Mouse (Mus musculus) ES-E14 (cell line): ENCODE measurements around the gene Zmym4. TPM values are rescaled to one million over a fixed set of nuclear protein-coding genes. Genes with fewer than 3 reads are reported as not detected.
A peak's percentile ranks its signal among the peaks of the same experiment; 100 is the strongest.

Source experiments
- DNase-seq: peaks from one replicate; pipeline ENCODE4 v3.0.0-alpha.2; 2013; ENCODE audit warnings: low read depth, low spot score
- H3K27ac ChIP-seq: 2 replicates; pipeline ENCODE4 v1.5.1; 2012; ENCODE audit warnings: low read depth, mild to moderate bottlenecking, low read length, moderate library complexity, mixed read lengths; ENCODE audit not compliant: poor library complexity, insufficient read depth, severe bottlenecking
- H3K36me3 ChIP-seq: 2 replicates; pipeline ENCODE4 v1.6.1; 2012; ENCODE audit warnings: mild to moderate bottlenecking, low read length, moderate library complexity, mixed read lengths; ENCODE audit not compliant: control insufficient read depth, poor library complexity, insufficient read depth, severe bottlenecking
- H3K4me1 ChIP-seq, 2 experiments: fragments of 150-350 bp in 1 of 2; sonication (generic) in 1 of 2; 2 replicates each; pipeline ENCODE4 v1.6.1; 2012; ENCODE audit warnings: low read length in 2 of 2, mild to moderate bottlenecking in 1 of 2, mixed read lengths in 1 of 2; ENCODE audit not compliant: control insufficient read depth in 2 of 2, insufficient read depth in 2 of 2, poor library complexity in 1 of 2
- H3K4me3 ChIP-seq, 2 experiments: fragments of 150-350 bp in 1 of 2; sonication (generic) in 1 of 2; 2 replicates each; pipeline ENCODE4 v1.5.1; 2012; ENCODE audit warnings: low read length in 2 of 2, low read depth in 1 of 2, mild to moderate bottlenecking in 1 of 2, mixed read lengths in 1 of 2; ENCODE audit not compliant: insufficient read depth in 1 of 2, poor library complexity in 1 of 2, severe bottlenecking in 1 of 2
- H3K9ac ChIP-seq: 2 replicates; pipeline ENCODE4 v1.6.1; 2012; ENCODE audit warnings: low read depth, mild to moderate bottlenecking, low read length, mixed read lengths; ENCODE audit not compliant: poor library complexity, insufficient read depth, severe bottlenecking
- H3K9me3 ChIP-seq: fragments of 150-350 bp; sonication (generic); 2 replicates; pipeline ENCODE4 v1.6.1; 2012; ENCODE audit warnings: low read depth, mild to moderate bottlenecking, low read length; ENCODE audit not compliant: control insufficient read depth, insufficient read depth
- CHD2 ChIP-seq: IDR thresholded peaks from 2 replicates; pipeline ENCODE4 v1.6.1; 2014; ENCODE audit warnings: mild to moderate bottlenecking, low read depth, low read length, inconsistent platforms
- HCFC1 ChIP-seq: IDR thresholded peaks from 2 replicates; pipeline ENCODE4 v1.6.1; 2012; ENCODE audit warnings: low read length, inconsistent platforms, borderline replicate concordance; ENCODE audit not compliant: insufficient read depth
- MAFK ChIP-seq: IDR thresholded peaks from 2 replicates; pipeline ENCODE4 v1.6.1; 2014; ENCODE audit warnings: mild to moderate bottlenecking, low read depth, low read length, inconsistent platforms; ENCODE audit not compliant: insufficient read depth
- ZC3H11A ChIP-seq: IDR thresholded peaks from 2 replicates; pipeline ENCODE4 v1.6.1; 2012; ENCODE audit warnings: low read depth, mild to moderate bottlenecking, inconsistent platforms, low read length, borderline replicate concordance
- ZNF384 ChIP-seq: IDR thresholded peaks from 2 replicates; pipeline ENCODE4 v1.6.1; 2012; ENCODE audit warnings: low read depth, low read length, inconsistent platforms
- in situ Hi-C, 2 experiments: fragments of 600-800 bp; cut with MboI; formaldehyde crosslinking; loops; one replicate each; pipeline ENCODE4 v1.15.1; 2025; ENCODE audit warnings: low sequenced_read_pairs in 2 of 2, inconsistent platforms in 1 of 2; ENCODE audit not compliant: unreplicated experiment in 2 of 2
- total RNA-seq: library from RNA; depleted of rRNA; stranded (reverse); fragments of 300-350 nt; gene quantifications from 2 replicates; pipeline ENCODE4 v1.2.3, GENCODE M21; 2012

The Zmym4 gene
- total RNA-seq, 1 experiment, result 44.0 TPM

DNA sequence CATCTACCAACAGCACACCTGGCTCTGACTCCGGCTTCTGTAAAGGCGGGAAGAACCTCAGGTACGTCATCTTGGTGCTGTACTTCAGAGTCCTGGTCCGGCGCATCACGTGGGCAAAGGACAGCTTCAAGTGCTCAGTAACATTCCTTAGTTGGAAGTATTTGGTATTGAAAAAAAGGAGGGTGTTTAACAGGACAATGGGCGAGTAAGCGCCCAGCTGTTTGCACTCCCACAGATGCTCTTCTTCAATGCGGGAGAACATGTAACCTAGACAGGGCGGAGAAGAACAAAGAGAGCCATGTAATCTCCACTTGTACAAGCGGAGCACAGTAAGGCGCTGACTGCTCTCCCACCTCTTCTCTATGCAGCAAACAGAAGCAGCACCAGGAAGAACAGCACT, 99.2 kb downstream of the Zmym4 start:
- H3K9me3 ChIP-seq, result no peaks in the 10 kb centered on the region
- no peak overlapping the region for H3K9ac ChIP-seq
- no peak overlapping the region for H3K27ac ChIP-seq
- H3K36me3 ChIP-seq, result peaks cover 5% of the 10 kb centered on the region
- peaks cover 3 to 11% of the 10 kb centered on the region in 2 experiments for H3K4me1 ChIP-seq
- peak; percentile 85 for TF ChIP-seq ZNF384
- TF ChIP-seq MAFK, result no peak
- no peak; the same call in 1 of the 2 replicates for TF ChIP-seq CHD2
- no peak overlapping the region for H3K4me3 ChIP-seq
- in situ Hi-C loops, result no loop called here
- DNase-seq, result peak; percentile 72

- no peaks in the 10 kb centered on the region for H3K9me3 ChIP-seq
- no peak overlapping the region for H3K27ac ChIP-seq
- peaks cover 18% of the 10 kb centered on the region for H3K36me3 ChIP-seq
- no peak for DNase-seq
- in situ Hi-C loops, result no loop called here
- TF ChIP-seq MAFK (no peak), HCFC1 (no peak), ZNF384 (0 out of 2 replicates have a peak, but pooled peaks have one; percentile 33), ZC3H11A (no peak)
- no peak overlapping the region for H3K4me3 ChIP-seq
- H3K9ac ChIP-seq, result no peak overlapping the region
- 0 out of 4 replicates have a peak, but pooled peaks cover 0 to 2% of the 10 kb centered on the region in 2 experiments for H3K4me1 ChIP-seq
These were observed 106.2 kb downstream of the Zmym4 start for GRCm38 (mm10) chr4:126861514-126862266.

DNA sequence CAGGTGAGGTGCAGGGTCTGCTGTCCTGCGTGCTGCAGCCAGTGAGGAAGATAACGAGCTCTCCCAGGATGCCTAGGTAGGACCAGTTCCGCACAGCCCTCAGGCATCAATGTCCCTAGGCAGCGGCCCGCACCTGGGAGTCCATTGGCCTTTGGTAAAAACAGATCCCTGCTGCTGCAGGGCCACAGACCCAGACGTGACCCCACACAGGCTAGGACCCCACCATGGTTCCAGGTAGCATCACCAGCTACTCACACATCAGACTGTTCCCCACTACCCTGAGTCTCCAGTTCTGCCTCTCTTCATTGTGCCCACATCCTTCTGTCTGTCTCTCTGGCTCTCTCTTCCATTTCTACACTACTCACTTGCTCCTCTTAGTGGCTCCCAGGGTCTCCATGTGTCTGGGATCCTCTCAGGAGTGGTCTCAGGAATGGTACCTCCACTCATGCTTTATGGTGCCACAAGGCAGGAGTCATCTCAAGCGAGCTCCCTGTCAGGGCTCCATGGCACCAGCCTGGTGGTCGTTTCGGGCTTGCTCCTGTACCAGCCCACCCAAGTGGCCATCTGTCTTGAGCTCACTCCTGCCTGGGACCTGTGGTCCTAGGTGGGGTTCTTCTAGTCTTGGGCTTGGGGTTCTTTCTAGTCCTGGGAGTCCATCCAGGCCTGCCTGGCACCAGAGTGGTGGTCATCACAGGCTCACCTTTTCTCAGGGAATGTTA, 107.5 kb downstream of the Zmym4 start:
- in situ Hi-C loops, result no loop called here
- Histone ChIP-seq H3K27ac (no peak overlapping the region), H3K36me3 (peaks cover 18% of the 10 kb centered on the region), H3K9ac (no peak overlapping the region), H3K4me3 (no peak overlapping the region), H3K4me1 (0 out of 4 replicates have a peak, but pooled peaks cover 0 to 2% of the 10 kb centered on the region in 2 experiments), H3K9me3 (no peaks in the 10 kb centered on the region)
- DNase-seq, result no peak
- TF ChIP-seq HCFC1 (no peak), MAFK (no peak)

DNA sequence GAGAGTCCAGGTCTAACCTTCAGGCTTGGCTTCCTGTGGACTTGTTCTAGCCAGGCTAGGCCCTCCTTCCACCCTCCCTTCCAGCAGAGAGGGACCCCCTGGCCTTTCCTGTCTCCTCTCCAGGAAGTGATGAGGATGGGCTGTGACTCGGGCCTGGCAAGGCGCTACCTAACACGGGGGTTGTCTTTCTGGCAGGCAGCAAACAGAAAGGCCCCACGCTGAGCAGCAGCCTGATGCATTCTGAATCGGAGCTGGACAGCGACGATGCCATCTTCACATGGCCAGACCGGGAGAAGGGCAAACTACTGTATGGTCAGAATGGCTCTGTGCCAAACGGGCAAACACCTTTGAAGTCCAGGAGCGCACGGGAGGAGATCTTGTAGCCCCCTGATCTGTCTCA, 115.0 kb downstream of the Zmym4 start:
- Histone ChIP-seq H3K36me3 (peaks cover 2% of the 10 kb centered on the region; the same call in 1 of the 2 replicates), H3K4me3 (no peak overlapping the region), H3K27ac (no peak overlapping the region), H3K9ac (no peak overlapping the region), H3K4me1 (no peaks in the 10 kb centered on the region; a peak in 1 of 4 replicates), H3K9me3 (no peaks in the 10 kb centered on the region)
- no peak for TF ChIP-seq MAFK
- no peak for TF ChIP-seq CHD2
- TF ChIP-seq ZC3H11A, result no peak
- no peak for TF ChIP-seq ZNF384
- TF ChIP-seq HCFC1, result no peak
- in situ Hi-C loops, result no loop called here
- DNase-seq, result no peak
